Mouse (Mus musculus): ENCODE data around the gene Tmem175. TPM values are rescaled to one million over a fixed set of nuclear protein-coding genes. Genes with fewer than 3 reads are reported as not detected.

Gene Tmem175
- polyA plus RNA-seq, 1 experiment from 2014 or later = 29.4 TPM

- no peak for ATAC-seq (ENCODE audit: insufficient number of reproducible peaks, low FRiP score, low TSS enrichment, low read depth)
- H3K36me3 ChIP-seq = peaks cover 64% of the 10 kb centered on the region
These were observed 25.8 kb downstream of the Tmem175 start for GRCm38 (mm10) chr5:108655381-108655780.

GRCm38 (mm10) chr5:108655891-108656650, 26.5 kb downstream of the Tmem175 start:
- peaks cover 57% of the 10 kb centered on the region for H3K36me3 ChIP-seq
- H3K27ac ChIP-seq (replicated peaks) = no peak overlapping the region
- no peaks in the 10 kb centered on the region for H3K9me3 ChIP-seq (replicated peaks)
- no peaks in the 10 kb centered on the region for H3K27me3 ChIP-seq
- ATAC-seq (ENCODE audit: insufficient number of reproducible peaks, low FRiP score, low TSS enrichment, low read depth) = no peak
- 92% methylated on average over 15 of the region's 15 CpGs for WGBS
- no peak overlapping the region for H3K4me3 ChIP-seq (replicated peaks)
- H3K4me1 ChIP-seq = peaks cover 27% of the 10 kb centered on the region
- H3K9ac ChIP-seq = no peak overlapping the region
- no peak overlapping the region for H3K4me2 ChIP-seq (replicated peaks)

More at GRCm38 (mm10) chr5:108655381-108655780, 25.8 kb downstream of the Tmem175 start:
- Histone ChIP-seq H3K4me3 (replicated peaks) (no peak overlapping the region), H3K27me3 (no peaks in the 10 kb centered on the region), H3K9me3 (replicated peaks) (no peaks in the 10 kb centered on the region), H3K27ac (replicated peaks) (no peak overlapping the region), H3K4me2 (replicated peaks) (no peak overlapping the region), H3K9ac (no peak overlapping the region), H3K4me1 (peaks cover 24% of the 10 kb centered on the region)
- 93% methylated on average over 9 of the region's 9 CpGs for WGBS

- WGBS = 71% methylated on average over 5 of the region's 5 CpGs
- H3K4me3 ChIP-seq (replicated peaks) = no peak overlapping the region
- H3K9ac ChIP-seq = no peak overlapping the region
- ATAC-seq (ENCODE audit: insufficient number of reproducible peaks, low FRiP score, low TSS enrichment, low read depth) = no peak
- H3K4me2 ChIP-seq (replicated peaks) = no peak overlapping the region
- no peaks in the 10 kb centered on the region for H3K27me3 ChIP-seq
- peaks cover 47% of the 10 kb centered on the region for H3K36me3 ChIP-seq
- H3K9me3 ChIP-seq (replicated peaks) = no peaks in the 10 kb centered on the region
- no peak overlapping the region for H3K27ac ChIP-seq (replicated peaks)
- H3K4me1 ChIP-seq = peaks cover 27% of the 10 kb centered on the region
These were observed 27.8 kb downstream of the Tmem175 start for GRCm38 (mm10) chr5:108657406-108657805.

GRCm38 (mm10) chr5:108658611-108659010, 29.0 kb downstream of the Tmem175 start:
- WGBS = 85% methylated on average over 1 of the region's 1 CpGs
- H3K27me3 ChIP-seq = no peaks in the 10 kb centered on the region
- ATAC-seq (ENCODE audit: insufficient number of reproducible peaks, low FRiP score, low TSS enrichment, low read depth) = no peak
- peaks cover 27% of the 10 kb centered on the region for H3K4me1 ChIP-seq
- H3K4me2 ChIP-seq (replicated peaks) = no peak overlapping the region
- no peak overlapping the region for H3K27ac ChIP-seq (replicated peaks)
- peaks cover 35% of the 10 kb centered on the region for H3K36me3 ChIP-seq
- no peak overlapping the region for H3K4me3 ChIP-seq (replicated peaks)
- no peaks in the 10 kb centered on the region for H3K9me3 ChIP-seq (replicated peaks)
- H3K9ac ChIP-seq = no peak overlapping the region

GRCm38 (mm10) chr5:108659698-108660631, 30.4 kb downstream of the Tmem175 start, which contains the start of gene Idua:
Gene Idua (plus strand): TSS chr5:108660331.
- Histone ChIP-seq H3K36me3 (peaks cover 22% of the 10 kb centered on the region), H3K9me3 (replicated peaks) (no peaks in the 10 kb centered on the region), H3K4me3 (replicated peaks) (peak within 1 kb of the TSS; percentile 93), H3K4me2 (replicated peaks) (peak within 1 kb of the TSS; percentile 89), H3K4me1 (peaks cover 27% of the 10 kb centered on the region), H3K9ac (peak within 1 kb of the TSS; percentile 96), H3K27me3 (no peaks in the 10 kb centered on the region), H3K27ac (replicated peaks) (0 out of 2 replicates have a peak within 1 kb of the TSS, but pooled peaks have one; percentile 55)
- ATAC-seq (ENCODE audit: insufficient number of reproducible peaks, low FRiP score, low TSS enrichment, low read depth) = peak; percentile 40; the same call in 1 of the 2 replicates
- 8% methylated on average over 24 of the region's 24 CpGs for WGBS

GRCm38 (mm10) chr5:108660632-108661268, 31.2 kb downstream of the Tmem175 start:
- Histone ChIP-seq H3K9me3 (replicated peaks) (no peaks in the 10 kb centered on the region), H3K27me3 (no peaks in the 10 kb centered on the region), H3K4me3 (replicated peaks) (peak overlapping the region; percentile 93), H3K9ac (peak overlapping the region; percentile 96), H3K4me1 (peaks cover 27% of the 10 kb centered on the region), H3K4me2 (replicated peaks) (peak overlapping the region; percentile 89), H3K27ac (replicated peaks) (0 out of 2 replicates have a peak overlapping the region, but pooled peaks have one; percentile 55), H3K36me3 (peaks cover 14% of the 10 kb centered on the region)
- ATAC-seq (ENCODE audit: insufficient number of reproducible peaks, low FRiP score, low TSS enrichment, low read depth) = peak; percentile 96
- WGBS = 10% methylated on average over 36 of the region's 36 CpGs

GRCm38 (mm10) chr5:108662772-108663171, 33.2 kb downstream of the Tmem175 start:
- H3K4me2 ChIP-seq (replicated peaks) = no peak overlapping the region
- no peak overlapping the region for H3K4me3 ChIP-seq (replicated peaks)
- no peaks in the 10 kb centered on the region for H3K27me3 ChIP-seq
- peaks cover 27% of the 10 kb centered on the region for H3K4me1 ChIP-seq
- H3K27ac ChIP-seq (replicated peaks) = no peak overlapping the region
- 0 out of 2 replicates have a peak, but pooled peaks cover under 1% of the 10 kb centered on the region for H3K36me3 ChIP-seq
- ATAC-seq (ENCODE audit: insufficient number of reproducible peaks, low FRiP score, low TSS enrichment, low read depth) = no peak
- no peaks in the 10 kb centered on the region for H3K9me3 ChIP-seq (replicated peaks)
- WGBS = 77% methylated on average over 4 of the region's 4 CpGs
- no peak overlapping the region for H3K9ac ChIP-seq

- H3K4me1 ChIP-seq = peaks cover 18% of the 10 kb centered on the region
- no peaks in the 10 kb centered on the region for H3K27me3 ChIP-seq
- WGBS = 29% methylated on average over 3 of the region's 3 CpGs
- H3K9ac ChIP-seq = no peak overlapping the region
- no peak overlapping the region for H3K27ac ChIP-seq (replicated peaks)
- H3K36me3 ChIP-seq = no peaks in the 10 kb centered on the region
- no peak for ATAC-seq (ENCODE audit: insufficient number of reproducible peaks, low FRiP score, low TSS enrichment, low read depth)
- no peak overlapping the region for H3K4me2 ChIP-seq (replicated peaks)
- no peak overlapping the region for H3K4me3 ChIP-seq (replicated peaks)
- H3K9me3 ChIP-seq (replicated peaks) = no peaks in the 10 kb centered on the region
These were observed 35.5 kb downstream of the Tmem175 start for GRCm38 (mm10) chr5:108665066-108665465.

GRCm38 (mm10) chr5:108667370-108667769, 37.8 kb downstream of the Tmem175 start:
- WGBS = 61% methylated on average over 2 of the region's 2 CpGs
- Histone ChIP-seq H3K4me2 (replicated peaks) (no peak overlapping the region), H3K9me3 (replicated peaks) (no peaks in the 10 kb centered on the region), H3K9ac (no peak overlapping the region), H3K27ac (replicated peaks) (no peak overlapping the region), H3K4me3 (replicated peaks) (no peak overlapping the region), H3K27me3 (no peaks in the 10 kb centered on the region), H3K36me3 (peaks cover 11% of the 10 kb centered on the region), H3K4me1 (peaks cover 16% of the 10 kb centered on the region)
- no peak for ATAC-seq (ENCODE audit: insufficient number of reproducible peaks, low FRiP score, low TSS enrichment, low read depth)

- H3K4me1 ChIP-seq = peaks cover 16% of the 10 kb centered on the region
- H3K27ac ChIP-seq (replicated peaks) = peak overlapping the region; percentile 94
- peak overlapping the region; percentile 62 for H3K4me2 ChIP-seq (replicated peaks)
- H3K36me3 ChIP-seq = peaks cover 17% of the 10 kb centered on the region
- peak overlapping the region; percentile 57 for H3K4me3 ChIP-seq (replicated peaks)
- ATAC-seq (ENCODE audit: insufficient number of reproducible peaks, low FRiP score, low TSS enrichment, low read depth) = no peak
- WGBS = 15% methylated on average over 3 of the region's 3 CpGs
- no peaks in the 10 kb centered on the region for H3K27me3 ChIP-seq
- peak overlapping the region; percentile 70 for H3K9ac ChIP-seq
- no peaks in the 10 kb centered on the region for H3K9me3 ChIP-seq (replicated peaks)
These were observed 38.9 kb downstream of the Tmem175 start for GRCm38 (mm10) chr5:108668387-108668932.

Data from embryonic facial prominence, embryonic 15.5 days (tissue).